Mouse (Mus musculus) hindbrain, embryonic 11.5 days (tissue): ENCODE data around the gene Cxcr1. TPM values are rescaled to one million over a fixed set of nuclear protein-coding genes. Genes with fewer than 3 reads are reported as not detected.

Experiments used
- ATAC-seq: fragments of 200-750 bp; cut with Nextera tagmentation; 2 replicates; pipeline ENCODE4 v1.8.0; 2017; ENCODE audit warnings: mild to moderate bottlenecking, moderate TSS enrichment, moderate library complexity; ENCODE audit not compliant: low FRiP score
- DNase-seq: peaks from one replicate; pipeline ENCODE4 v3.0.0-alpha.2; 2015; ENCODE audit warnings: low spot score
- H3K27ac ChIP-seq: fragments of 300-500 bp; sonication (generic); 2 replicates; pipeline ENCODE4 v1.5.1; 2014; ENCODE audit warnings: mild to moderate bottlenecking, low read depth, low read length
- H3K27me3 ChIP-seq: fragments of 300-500 bp; sonication (generic); 2 replicates; pipeline ENCODE4 v1.6.1; 2014; ENCODE audit warnings: mild to moderate bottlenecking, low read length, moderate library complexity, mixed read lengths; ENCODE audit not compliant: control insufficient read depth, insufficient read depth
- H3K36me3 ChIP-seq: fragments of 300-500 bp; sonication (generic); 2 replicates; pipeline ENCODE4 v1.6.1; 2014; ENCODE audit warnings: mild to moderate bottlenecking, low read length, moderate library complexity, mixed read lengths; ENCODE audit not compliant: control insufficient read depth, insufficient read depth
- H3K4me1 ChIP-seq: fragments of 300-500 bp; sonication (generic); replicated peaks from 2 replicates; pipeline ENCODE4 v1.6.1; 2014; ENCODE audit warnings: low read length, mixed read lengths; ENCODE audit not compliant: control insufficient read depth, insufficient read depth
- H3K4me2 ChIP-seq: fragments of 300-500 bp; sonication (generic); replicated peaks from 2 replicates; pipeline ENCODE4 v1.6.1; 2014; ENCODE audit warnings: mild to moderate bottlenecking, low read depth, low read length
- H3K4me3 ChIP-seq: fragments of 300-500 bp; sonication (generic); 2 replicates; pipeline ENCODE4 v1.5.1; 2014; ENCODE audit warnings: low read depth, low read length
- H3K9ac ChIP-seq: fragments of 300-500 bp; sonication (generic); 2 replicates; pipeline ENCODE4 v1.6.1; 2014; ENCODE audit warnings: low read depth, low read length
- H3K9me3 ChIP-seq: fragments of 300-500 bp; sonication (generic); 2 replicates; pipeline ENCODE4 v1.6.1; 2016; ENCODE audit warnings: low read length; ENCODE audit not compliant: control insufficient read depth
- WGBS: fragments of 180-500 bp; shearing (Covaris S2); extraction: QIAGEN DNeasy Blood & Tissue Kit; methylation state at CpG from one replicate; pipeline ENCODE4 v1.1.7; 2014; 5-methylcytosine and 5-hydroxymethylcytosine counted together
- polyA plus RNA-seq: library from polyadenylated mRNA; unstranded; fragments of >200 nt; fragmentation: Nextera tagmentation; extraction: Ambion mirVana; gene quantifications from 2 replicates; pipeline ENCODE4 v1.2.1, GENCODE M21; 2014

The Cxcr1 gene
- 0.15 TPM in 1 of 2 replicates, not detected in the other for polyA plus RNA-seq

GRCm38 (mm10) chr1:74194445-74194844, at the start of gene Cxcr1:
Gene Cxcr1, minus strand, starts transcription at chr1:74194631.
- H3K27ac ChIP-seq: no peak within 1 kb of the TSS

GRCm38 (mm10) chr1:74240832-74241231, 46.4 kb upstream of the Cxcr1 start:
- H3K4me1 ChIP-seq: no peaks in the 10 kb centered on the region; the same call in 1 of the 2 replicates
- no peak overlapping the region for H3K27ac ChIP-seq
- DNase-seq: no peak
- no peak overlapping the region for H3K4me3 ChIP-seq
- H3K36me3 ChIP-seq: no peaks in the 10 kb centered on the region
- H3K9me3 ChIP-seq: no peaks in the 10 kb centered on the region
- no peaks in the 10 kb centered on the region for H3K27me3 ChIP-seq
- WGBS: 92% methylated on average over 4 of the region's 4 CpGs
- H3K4me2 ChIP-seq: no peak overlapping the region
- no peak for ATAC-seq
- no peak overlapping the region for H3K9ac ChIP-seq

More at GRCm38 (mm10) chr1:74194445-74194844, at the start of gene Cxcr1:
- ATAC-seq (no peak), DNase-seq (no peak)
- Histone ChIP-seq H3K36me3 (no peaks in the 10 kb centered on the region), H3K27me3 (no peaks in the 10 kb centered on the region), H3K4me3 (no peak within 1 kb of the TSS), H3K9me3 (no peaks in the 10 kb centered on the region), H3K4me1 (no peaks in the 10 kb centered on the region), H3K9ac (no peak within 1 kb of the TSS), H3K4me2 (no peak within 1 kb of the TSS)
- WGBS: 74% methylated on average over 8 of the region's 8 CpGs

DNA sequence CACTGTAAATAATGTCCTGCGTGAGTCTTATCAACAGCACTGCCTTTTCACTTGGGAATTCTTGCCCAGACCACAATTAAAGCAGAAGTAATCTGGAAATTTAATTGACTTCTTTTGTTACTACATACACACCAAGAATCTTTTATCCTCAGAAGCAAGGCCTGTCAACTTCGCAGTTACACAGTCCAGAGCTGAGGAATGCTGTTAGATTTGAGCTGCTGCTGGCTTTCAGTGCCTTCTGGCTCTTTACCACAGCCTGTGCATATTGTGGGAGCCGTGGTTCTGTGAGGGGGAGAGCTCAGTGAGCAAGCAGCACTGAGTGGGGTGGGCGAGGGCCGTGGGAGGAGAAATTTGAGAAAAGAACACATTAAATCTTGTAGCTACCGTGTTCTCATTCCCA, 45.9 kb upstream of the Cxcr1 start:
- H3K4me3 ChIP-seq: no peak overlapping the region
- WGBS: 87% methylated on average over 6 of the region's 6 CpGs
- no peaks in the 10 kb centered on the region for H3K9me3 ChIP-seq
- ATAC-seq (no peak), DNase-seq (no peak)
- no peak overlapping the region for H3K4me2 ChIP-seq
- no peak overlapping the region for H3K27ac ChIP-seq
- H3K27me3 ChIP-seq: no peaks in the 10 kb centered on the region
- H3K9ac ChIP-seq: no peak overlapping the region
- H3K4me1 ChIP-seq: no peaks in the 10 kb centered on the region; the same call in 1 of the 2 replicates
- H3K36me3 ChIP-seq: no peaks in the 10 kb centered on the region

DNA sequence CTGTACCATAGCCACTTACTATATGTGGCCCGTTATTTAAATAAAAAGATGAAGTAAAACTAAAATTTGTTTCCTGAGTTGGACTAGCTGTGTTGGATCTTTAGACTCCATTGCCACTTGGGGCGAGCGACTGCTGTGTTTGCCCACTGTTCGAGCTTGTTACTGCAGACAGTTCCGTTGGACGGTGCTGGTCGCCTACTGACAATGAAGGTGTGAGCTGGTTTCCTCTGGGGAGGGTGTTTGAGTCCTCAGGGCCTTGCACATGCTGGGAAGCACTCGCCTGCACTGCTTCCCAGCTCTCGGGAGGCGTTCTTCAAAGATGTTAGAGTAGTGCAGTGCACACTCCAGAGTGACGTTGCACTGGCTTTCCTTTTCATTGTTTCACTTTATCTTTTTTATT, 45.2 kb upstream of the Cxcr1 start:
- Histone ChIP-seq H3K9ac (no peak overlapping the region), H3K4me2 (no peak overlapping the region), H3K9me3 (no peaks in the 10 kb centered on the region), H3K4me3 (no peak overlapping the region), H3K36me3 (no peaks in the 10 kb centered on the region), H3K4me1 (no peaks in the 10 kb centered on the region; the same call in 1 of the 2 replicates), H3K27ac (no peak overlapping the region), H3K27me3 (no peaks in the 10 kb centered on the region)
- WGBS: 79% methylated on average over 11 of the region's 11 CpGs
- DNase-seq: no peak
- ATAC-seq: no peak

DNA sequence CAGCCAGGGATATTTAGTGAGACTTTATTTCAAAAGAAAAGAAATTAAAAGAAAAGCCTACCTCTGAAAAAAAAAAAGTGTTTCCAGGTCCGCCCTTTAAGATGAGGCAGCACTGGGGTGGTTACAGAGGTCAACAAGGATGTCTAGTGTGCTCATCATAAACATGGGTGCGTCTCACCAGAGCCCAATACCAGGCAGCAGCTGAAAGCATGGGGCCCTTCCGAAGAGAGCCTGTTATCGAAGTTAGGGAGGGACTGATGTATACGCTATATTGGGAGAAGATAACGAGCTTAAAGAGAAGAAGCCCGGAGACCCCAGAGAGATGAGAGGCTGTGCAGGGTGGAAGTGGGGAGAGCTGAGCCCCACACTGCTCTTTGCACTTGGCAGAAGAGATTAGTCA, 44.7 kb upstream of the Cxcr1 start:
- Histone ChIP-seq H3K36me3 (no peaks in the 10 kb centered on the region), H3K27me3 (no peaks in the 10 kb centered on the region), H3K4me3 (no peak overlapping the region), H3K4me2 (no peak overlapping the region), H3K9ac (no peak overlapping the region), H3K9me3 (no peaks in the 10 kb centered on the region), H3K4me1 (no peaks in the 10 kb centered on the region; the same call in 1 of the 2 replicates), H3K27ac (no peak overlapping the region)
- WGBS: 81% methylated on average over 7 of the region's 7 CpGs
- DNase-seq (no peak), ATAC-seq (no peak)

GRCm38 (mm10) chr1:74238136-74238535, 43.7 kb upstream of the Cxcr1 start:
- Histone ChIP-seq H3K9ac (no peak overlapping the region), H3K27ac (no peak overlapping the region), H3K4me1 (no peaks in the 10 kb centered on the region; the same call in 1 of the 2 replicates), H3K36me3 (no peaks in the 10 kb centered on the region), H3K9me3 (no peaks in the 10 kb centered on the region), H3K27me3 (no peaks in the 10 kb centered on the region), H3K4me3 (peak overlapping the region; percentile 96; the same call in 1 of the 2 replicates), H3K4me2 (peak overlapping the region; percentile 80; the same call in 1 of the 2 replicates)
- WGBS: 73% methylated on average over 1 of the region's 1 CpGs
- ATAC-seq (no peak), DNase-seq (no peak)

- Histone ChIP-seq H3K4me1 (no peaks in the 10 kb centered on the region; the same call in 1 of the 2 replicates), H3K36me3 (no peaks in the 10 kb centered on the region), H3K27ac (no peak overlapping the region), H3K4me3 (peak overlapping the region; percentile 96), H3K27me3 (no peaks in the 10 kb centered on the region), H3K9me3 (no peaks in the 10 kb centered on the region), H3K9ac (peak overlapping the region; percentile 92), H3K4me2 (peak overlapping the region; percentile 80)
- WGBS: 50% methylated on average over 5 of the region's 5 CpGs
- ATAC-seq: no peak
- no peak for DNase-seq
These were observed 43.2 kb upstream of the Cxcr1 start for GRCm38 (mm10) chr1:74237671-74238070.

- Histone ChIP-seq H3K9ac (peak overlapping the region; percentile 92), H3K36me3 (no peaks in the 10 kb centered on the region), H3K4me3 (peak overlapping the region; percentile 96), H3K27me3 (no peaks in the 10 kb centered on the region), H3K4me2 (peak overlapping the region; percentile 80), H3K4me1 (no peaks in the 10 kb centered on the region; the same call in 1 of the 2 replicates), H3K27ac (peak overlapping the region; percentile 83), H3K9me3 (no peaks in the 10 kb centered on the region)
- peak; percentile 49 for DNase-seq
- 2% methylated on average over 50 of the region's 57 CpGs for WGBS
- peak; percentile 61 for ATAC-seq
These were observed 42.3 kb upstream of the Cxcr1 start for GRCm38 (mm10) chr1:74236590-74237317.
